Mouse (Mus musculus): Measurements from ENCODE around the gene Rasgef1c.

- TF ChIP-seq MXI1 (IDR thresholded peaks at IDR 0.05; ENCODE audit: low read depth, low read length) (no peak), GABPA (IDR thresholded peaks at IDR 0.05; ENCODE audit: low read depth, low read length) (no peak), BHLHE40 (IDR thresholded peaks at IDR 0.05; ENCODE audit: borderline replicate concordance, low read depth, low read length) (no peak), CTCF (IDR thresholded peaks at IDR 0.05 in 2 of 3, conservative IDR thresholded peaks at IDR 0.05 in 1 of 3; ENCODE audit: control insufficient read depth in 1 of 3, insufficient read depth in 1 of 3, low read depth in 2 of 3, low read length in 3 of 3, poor library complexity in 1 of 3, severe bottlenecking in 1 of 3) (no peak), GATA1 (IDR thresholded peaks at IDR 0.05; ENCODE audit: low read depth, low read length) (no peak), CHD2 (IDR thresholded peaks at IDR 0.05; ENCODE audit: low read length) (no peak), JUND (IDR thresholded peaks at IDR 0.05; ENCODE audit: low read depth, low read length) (no peak)
Observed at GRCm38 (mm10) chr11:50008231-50008630, 106.6 kb downstream of the Rasgef1c start.

All from MEL (cell line).